Mouse (Mus musculus): ENCODE measurements at regions not wholly inside any gene's neighbourhood (a gene's known extent, or its start where the extent isn't known, plus 50 kb on each side); places are given as distances from the start of the nearest gene placed in this dataset.

- TF ChIP-seq CTCF (IDR thresholded peaks at IDR 0.05; ENCODE audit: low read depth), result 0 out of 2 replicates have a peak, but pooled peaks have one; percentile 16
- TF ChIP-seq EP300 (IDR thresholded peaks at IDR 0.05; ENCODE audit: low read depth), result no peak
Observed at GRCm38 (mm10) chr10:12218879-12219278, 650.3 kb downstream of the Utrn start.
